Mouse (Mus musculus): Measurements from ENCODE around the gene Ehd2. TPM values are rescaled to one million over a fixed set of nuclear protein-coding genes. Genes with fewer than 3 reads are reported as not detected.
"Not testable (repeated sequence)": the region's sequence is repeated elsewhere in the genome, so short reads cannot be mapped to it uniquely, and the experiment has no call there.

Ehd2 gene
- polyA plus RNA-seq, 1 experiment from 2014 or later, result 5.4 TPM

DNA sequence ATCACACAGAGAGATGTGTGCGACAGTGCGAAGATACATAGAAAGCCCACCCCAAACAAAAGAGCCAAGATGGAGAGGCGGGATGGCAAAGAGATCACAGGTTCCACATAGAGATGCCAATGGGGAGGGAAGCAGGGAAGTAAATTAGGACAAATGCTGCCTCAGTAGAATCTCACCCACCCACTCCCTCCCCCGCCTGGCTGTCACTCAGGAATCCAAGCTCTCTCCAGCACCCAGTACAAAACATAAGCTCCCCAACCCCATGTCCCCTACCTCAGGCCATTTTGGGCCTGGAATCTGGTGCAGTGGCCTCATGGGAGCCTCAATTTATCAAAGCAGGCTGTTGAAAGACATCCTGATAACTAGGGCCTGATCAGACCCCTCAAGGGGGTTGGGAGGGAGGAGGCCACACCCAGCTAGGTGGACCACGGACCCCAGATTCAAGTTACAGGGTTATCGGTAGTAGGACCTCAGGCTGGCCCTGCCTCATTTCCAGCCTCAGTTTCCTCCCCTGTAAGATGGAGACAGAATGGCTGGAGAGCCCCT is 46.6 kb downstream of the Ehd2 start:
- 87% methylated on average over 6 of the region's 6 CpGs for WGBS
- ATAC-seq, result no peak

GRCm38 (mm10) chr7:15919947-15920346 is 47.4 kb downstream of the Ehd2 start:
- H3K4me3 ChIP-seq (replicated peaks; ENCODE audit: low read length), result no peak overlapping the region; the same call in 1 of the 2 replicates
- no peak overlapping the region for H3K27ac ChIP-seq (ENCODE audit: low read length)
- peaks cover 24% of the 10 kb centered on the region for H3K4me1 ChIP-seq (replicated peaks; ENCODE audit: control insufficient read depth, insufficient read depth, low read length)
- 92% methylated on average over 9 of the region's 9 CpGs for WGBS
- ATAC-seq, result no peak
- peak overlapping the region; percentile 81 for H3K4me2 ChIP-seq (ENCODE audit: low read length)
- H3K36me3 ChIP-seq (ENCODE audit: control insufficient read depth, insufficient read depth), result peaks cover 15% of the 10 kb centered on the region
- no peaks in the 10 kb centered on the region for H3K9me3 ChIP-seq (ENCODE audit: control insufficient read depth, low read length)
- H3K27me3 ChIP-seq (replicated peaks; ENCODE audit: control insufficient read depth, insufficient read depth, low read length), result no peaks in the 10 kb centered on the region
- H3K9ac ChIP-seq (replicated peaks; ENCODE audit: low read depth, low read length), result no peak overlapping the region

More for the DNA sequence above, 46.6 kb downstream of the Ehd2 start:
- H3K27me3 ChIP-seq (replicated peaks; ENCODE audit: control insufficient read depth, insufficient read depth, low read length), result no peaks in the 10 kb centered on the region
- H3K4me1 ChIP-seq (replicated peaks; ENCODE audit: control insufficient read depth, insufficient read depth, low read length), result peaks cover 24% of the 10 kb centered on the region
- H3K4me2 ChIP-seq (ENCODE audit: low read length), result peak overlapping the region; percentile 81
- peak overlapping the region; percentile 79 for H3K9ac ChIP-seq (replicated peaks; ENCODE audit: low read depth, low read length)
- no peaks in the 10 kb centered on the region for H3K9me3 ChIP-seq (ENCODE audit: control insufficient read depth, low read length)
- H3K27ac ChIP-seq (ENCODE audit: low read length), result no peak overlapping the region
- H3K36me3 ChIP-seq (ENCODE audit: control insufficient read depth, insufficient read depth), result peaks cover 15% of the 10 kb centered on the region
- H3K4me3 ChIP-seq (replicated peaks; ENCODE audit: low read length), result peak overlapping the region; percentile 89

- Histone ChIP-seq H3K4me3 (replicated peaks; ENCODE audit: low read length) (no peak overlapping the region), H3K4me1 (replicated peaks; ENCODE audit: control insufficient read depth, insufficient read depth, low read length) (peaks cover 24% of the 10 kb centered on the region), H3K27ac (ENCODE audit: low read length) (no peak overlapping the region), H3K27me3 (replicated peaks; ENCODE audit: control insufficient read depth, insufficient read depth, low read length) (no peaks in the 10 kb centered on the region), H3K9me3 (ENCODE audit: control insufficient read depth, low read length) (no peaks in the 10 kb centered on the region), H3K9ac (replicated peaks; ENCODE audit: low read depth, low read length) (no peak overlapping the region), H3K4me2 (ENCODE audit: low read length) (no peak overlapping the region), H3K36me3 (ENCODE audit: control insufficient read depth, insufficient read depth) (peaks cover 15% of the 10 kb centered on the region)
- no peak for ATAC-seq
Observed at GRCm38 (mm10) chr7:15918371-15918770, 49.0 kb downstream of the Ehd2 start.

- 87% methylated on average over 4 of the region's 4 CpGs for WGBS
- no peak overlapping the region for H3K27ac ChIP-seq (ENCODE audit: low read length)
- H3K9ac ChIP-seq (replicated peaks; ENCODE audit: low read depth, low read length), result no peak overlapping the region
- ATAC-seq, result no peak
- no peak overlapping the region for H3K4me3 ChIP-seq (replicated peaks; ENCODE audit: low read length)
- H3K27me3 ChIP-seq (replicated peaks; ENCODE audit: control insufficient read depth, insufficient read depth, low read length), result no peaks in the 10 kb centered on the region
- no peaks in the 10 kb centered on the region for H3K9me3 ChIP-seq (ENCODE audit: control insufficient read depth, low read length)
- peaks cover 20% of the 10 kb centered on the region for H3K4me1 ChIP-seq (replicated peaks; ENCODE audit: control insufficient read depth, insufficient read depth, low read length)
- peaks cover 15% of the 10 kb centered on the region for H3K36me3 ChIP-seq (ENCODE audit: control insufficient read depth, insufficient read depth)
- no peak overlapping the region for H3K4me2 ChIP-seq (ENCODE audit: low read length)
Observed at GRCm38 (mm10) chr7:15916996-15917395, 50.4 kb downstream of the Ehd2 start.

- 86% methylated on average over 3 of the region's 3 CpGs for WGBS
- no peak overlapping the region for H3K4me3 ChIP-seq (replicated peaks; ENCODE audit: low read length)
- H3K9ac ChIP-seq (replicated peaks; ENCODE audit: low read depth, low read length), result no peak overlapping the region
- H3K27ac ChIP-seq (ENCODE audit: low read length), result no peak overlapping the region
- ATAC-seq, result no peak
- H3K27me3 ChIP-seq (replicated peaks; ENCODE audit: control insufficient read depth, insufficient read depth, low read length), result no peaks in the 10 kb centered on the region
- H3K4me1 ChIP-seq (replicated peaks; ENCODE audit: control insufficient read depth, insufficient read depth, low read length), result peaks cover 19% of the 10 kb centered on the region
- H3K36me3 ChIP-seq (ENCODE audit: control insufficient read depth, insufficient read depth), result peaks cover 15% of the 10 kb centered on the region
- H3K9me3 ChIP-seq (ENCODE audit: control insufficient read depth, low read length), result no peaks in the 10 kb centered on the region
- no peak overlapping the region for H3K4me2 ChIP-seq (ENCODE audit: low read length)
Observed at GRCm38 (mm10) chr7:15916134-15916723, 51.1 kb downstream of the Ehd2 start.

DNA sequence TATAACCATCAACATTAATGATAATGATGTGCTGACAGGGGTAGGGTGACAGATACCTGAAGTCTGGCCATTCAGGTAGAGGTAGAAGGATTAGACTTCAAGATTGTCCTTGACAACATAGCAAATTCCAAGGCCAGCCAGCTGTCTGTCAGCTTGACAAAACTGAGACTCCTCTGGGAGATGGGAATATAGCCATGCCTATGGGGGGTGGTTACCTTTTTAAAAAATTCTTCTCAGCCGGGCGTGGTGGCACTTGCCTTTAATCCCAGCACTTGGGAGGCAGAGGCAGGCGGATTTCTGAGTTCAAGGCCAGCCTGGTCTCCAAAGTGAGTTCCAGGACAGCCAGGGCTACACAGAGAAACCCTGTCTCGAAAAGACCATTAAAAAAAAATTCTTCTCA is 51.7 kb downstream of the Ehd2 start:
- not testable (repeated sequence) for H3K9me3 ChIP-seq (ENCODE audit: control insufficient read depth, low read length)

DNA sequence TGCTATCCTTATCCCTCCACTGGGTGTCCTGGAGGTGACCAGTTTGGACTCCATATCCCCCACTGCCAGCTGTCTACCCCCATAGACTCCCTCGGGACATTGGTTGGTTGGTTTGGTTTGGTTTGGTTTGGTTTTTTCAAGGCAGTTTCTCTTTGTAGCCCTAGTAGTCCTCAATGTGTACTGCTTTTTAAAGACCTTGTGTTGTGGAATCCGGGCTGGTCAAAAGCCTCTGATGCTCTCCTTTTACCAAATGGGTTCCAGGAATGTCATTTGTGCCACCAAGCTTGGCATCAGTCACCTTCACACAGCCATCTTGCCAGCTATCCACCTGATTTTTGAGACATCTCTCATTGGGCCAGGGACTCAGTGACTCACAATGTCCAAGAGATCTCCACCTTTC is 52.6 kb downstream of the Ehd2 start:
- Histone ChIP-seq H3K9ac (replicated peaks; ENCODE audit: low read depth, low read length) (no peak overlapping the region), H3K27ac (ENCODE audit: low read length) (no peak overlapping the region), H3K4me3 (replicated peaks; ENCODE audit: low read length) (no peak overlapping the region), H3K4me1 (replicated peaks; ENCODE audit: control insufficient read depth, insufficient read depth, low read length) (peaks cover 4% of the 10 kb centered on the region), H3K9me3 (ENCODE audit: control insufficient read depth, low read length) (no peaks in the 10 kb centered on the region), H3K36me3 (ENCODE audit: control insufficient read depth, insufficient read depth) (peaks cover 13% of the 10 kb centered on the region), H3K27me3 (replicated peaks; ENCODE audit: control insufficient read depth, insufficient read depth, low read length) (no peaks in the 10 kb centered on the region), H3K4me2 (ENCODE audit: low read length) (no peak overlapping the region)
- 96% methylated on average over 2 of the region's 2 CpGs for WGBS
- ATAC-seq, result no peak

More for the DNA sequence above, 51.7 kb downstream of the Ehd2 start:
- not testable (repeated sequence) for ATAC-seq; H3K27me3 ChIP-seq (replicated peaks; ENCODE audit: control insufficient read depth, insufficient read depth, low read length); H3K27ac ChIP-seq (ENCODE audit: low read length); H3K4me3 ChIP-seq (replicated peaks; ENCODE audit: low read length); H3K9ac ChIP-seq (replicated peaks; ENCODE audit: low read depth, low read length); H3K4me2 ChIP-seq (ENCODE audit: low read length)
- 87% methylated on average over 4 of the region's 4 CpGs for WGBS
- Histone ChIP-seq H3K36me3 (ENCODE audit: control insufficient read depth, insufficient read depth) (peaks cover 15% of the 10 kb centered on the region), H3K4me1 (replicated peaks; ENCODE audit: control insufficient read depth, insufficient read depth, low read length) (peaks cover 13% of the 10 kb centered on the region)

DNA sequence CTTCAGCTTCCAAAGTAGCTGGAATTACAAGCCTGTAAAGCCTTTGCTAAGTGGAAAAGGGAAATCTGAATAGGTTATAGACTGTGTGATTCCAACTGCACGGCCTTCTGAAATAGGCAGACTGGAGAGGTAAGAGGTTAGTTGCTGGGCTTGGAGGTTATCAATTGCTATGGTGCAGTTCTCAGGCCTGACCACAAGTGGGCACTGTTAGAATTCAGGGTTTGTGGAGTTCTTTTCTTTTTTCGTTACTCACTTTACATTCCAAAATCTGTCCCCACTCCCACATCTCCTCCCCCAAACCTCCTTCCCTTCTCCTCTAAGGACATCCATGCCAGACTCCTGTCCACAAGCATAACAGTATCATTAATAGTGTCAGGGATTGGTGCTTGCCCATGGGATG is 53.1 kb downstream of the Ehd2 start:
- Histone ChIP-seq H3K36me3 (ENCODE audit: control insufficient read depth, insufficient read depth) (peaks cover 8% of the 10 kb centered on the region; the same call in 1 of the 2 replicates), H3K27me3 (replicated peaks; ENCODE audit: control insufficient read depth, insufficient read depth, low read length) (no peaks in the 10 kb centered on the region), H3K4me1 (replicated peaks; ENCODE audit: control insufficient read depth, insufficient read depth, low read length) (0 out of 2 replicates have a peak, but pooled peaks cover 3% of the 10 kb centered on the region), H3K27ac (ENCODE audit: low read length) (no peak overlapping the region), H3K4me3 (replicated peaks; ENCODE audit: low read length) (no peak overlapping the region), H3K9ac (replicated peaks; ENCODE audit: low read depth, low read length) (no peak overlapping the region), H3K9me3 (ENCODE audit: control insufficient read depth, low read length) (no peaks in the 10 kb centered on the region), H3K4me2 (ENCODE audit: low read length) (no peak overlapping the region)
- no peak for ATAC-seq
- 36% methylated on average over 2 of the region's 2 CpGs for WGBS

DNA sequence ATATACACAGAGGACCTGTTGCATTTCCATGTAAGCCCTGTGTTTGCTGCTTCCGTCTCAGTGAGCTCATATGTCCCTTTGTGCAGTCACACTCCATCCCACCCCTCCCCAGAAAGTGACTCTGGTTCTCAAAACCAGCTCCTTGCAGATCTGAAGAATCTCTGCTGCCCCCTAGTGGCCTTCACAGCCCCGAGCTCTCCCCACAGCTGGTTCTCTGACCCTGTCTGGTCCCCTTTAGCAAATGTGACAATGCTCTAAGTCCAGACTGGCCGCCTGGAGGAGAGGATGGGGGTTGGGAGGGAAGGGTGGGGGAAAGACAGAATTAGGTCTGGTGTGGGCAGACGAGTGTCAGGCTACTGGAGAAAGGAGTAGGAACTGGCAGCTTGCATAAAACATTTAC is 55.2 kb downstream of the Ehd2 start:
- peak; percentile 53 for ATAC-seq
- 0% methylated on average over 4 of the region's 4 CpGs for WGBS
- Histone ChIP-seq H3K27ac (ENCODE audit: low read length) (no peak overlapping the region), H3K36me3 (ENCODE audit: control insufficient read depth, insufficient read depth) (no peaks in the 10 kb centered on the region), H3K4me3 (replicated peaks; ENCODE audit: low read length) (no peak overlapping the region), H3K4me2 (ENCODE audit: low read length) (no peak overlapping the region), H3K4me1 (replicated peaks; ENCODE audit: control insufficient read depth, insufficient read depth, low read length) (0 out of 2 replicates have a peak, but pooled peaks cover 3% of the 10 kb centered on the region), H3K9ac (replicated peaks; ENCODE audit: low read depth, low read length) (no peak overlapping the region), H3K27me3 (replicated peaks; ENCODE audit: control insufficient read depth, insufficient read depth, low read length) (no peaks in the 10 kb centered on the region), H3K9me3 (ENCODE audit: control insufficient read depth, low read length) (no peaks in the 10 kb centered on the region)

Measured in forebrain, embryonic 16.5 days (tissue).